Mouse (Mus musculus): ENCODE data around the gene Fgf11. TPM values are rescaled to one million over a fixed set of nuclear protein-coding genes. Genes with fewer than 3 reads are reported as not detected.

Fgf11 gene
- total RNA-seq, 2 experiments from 2014 or later = 3.0 to 13.0 TPM

DNA sequence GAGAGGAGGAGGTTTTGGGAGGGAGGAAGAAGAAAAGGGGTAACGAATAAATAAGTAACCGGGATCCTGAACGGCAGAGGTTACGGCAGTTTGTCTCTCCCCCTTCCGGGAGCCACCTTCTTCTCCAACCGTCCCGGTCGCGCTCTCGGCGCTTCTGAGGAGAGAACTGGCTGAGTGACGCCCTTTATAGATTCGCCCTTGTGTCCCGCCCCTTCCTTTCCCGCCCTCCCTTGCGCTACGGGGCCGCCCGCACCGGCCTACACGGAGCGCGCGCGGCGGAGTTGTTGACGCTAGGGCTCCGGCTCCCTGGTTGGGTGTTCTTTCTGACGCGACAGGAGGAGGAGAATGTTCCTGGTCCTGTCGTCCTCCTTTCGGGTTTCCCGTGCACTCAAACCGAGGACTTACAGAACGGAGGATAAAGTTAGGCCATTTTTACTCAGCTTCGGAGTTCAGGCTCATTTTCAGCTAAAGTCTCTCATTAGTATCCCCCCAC is 43.1 kb downstream of the Fgf11 start, which contains the start of gene Polr2a:
Gene Polr2a (minus strand): TSS at position 160 of the 493 bp plus-strand sequence.
- peak; percentile 98 to 99 for DNase-seq (ENCODE audit: low spot score in 2 of 2)

DNA sequence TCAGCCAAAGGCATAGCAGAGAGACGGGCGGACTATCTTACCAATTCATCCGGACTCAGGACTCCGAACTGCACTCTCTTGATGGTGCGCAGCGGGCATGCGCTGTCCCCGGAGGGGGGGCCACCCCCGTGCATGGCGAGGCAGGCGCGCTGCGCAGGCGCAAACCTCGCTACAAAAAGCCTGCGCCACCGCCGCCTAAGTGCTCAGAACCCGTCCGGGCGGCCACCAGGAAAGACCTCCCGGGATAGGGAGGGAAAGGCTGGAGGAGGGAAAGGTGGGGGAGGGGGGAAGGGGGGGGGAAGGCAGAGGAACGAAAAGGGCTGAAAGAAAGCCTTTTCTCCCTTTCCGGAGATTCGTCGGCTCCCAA is 43.6 kb downstream of the Fgf11 start:
- peak; percentile 99 to 100 for DNase-seq (ENCODE audit: low spot score in 2 of 2)

GRCm38 (mm10) chr11:69757303-69758089 is 44.2 kb downstream of the Fgf11 start:
- no peak for DNase-seq (ENCODE audit: low spot score in 2 of 2)

DNA sequence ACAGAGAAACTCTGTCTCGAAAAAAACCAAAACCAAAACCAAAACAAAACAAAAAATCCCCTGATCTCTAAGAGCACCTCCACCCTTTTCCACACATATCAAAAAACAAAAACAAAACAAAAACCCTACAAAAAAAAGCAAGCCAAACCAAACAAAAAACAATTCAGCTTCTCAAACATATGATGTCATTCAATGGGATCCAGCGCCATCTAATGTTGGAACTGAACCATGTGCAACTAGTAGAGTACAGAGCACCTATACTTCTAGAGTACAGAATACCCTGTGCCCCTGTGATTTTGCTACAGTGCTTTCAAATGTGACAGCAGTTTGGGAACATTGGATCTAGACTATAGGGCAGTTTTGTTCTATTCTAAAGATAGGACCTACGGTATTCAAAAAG is 47.0 kb downstream of the Fgf11 start:
- no peak for DNase-seq (ENCODE audit: low spot score in 2 of 2)

DNA sequence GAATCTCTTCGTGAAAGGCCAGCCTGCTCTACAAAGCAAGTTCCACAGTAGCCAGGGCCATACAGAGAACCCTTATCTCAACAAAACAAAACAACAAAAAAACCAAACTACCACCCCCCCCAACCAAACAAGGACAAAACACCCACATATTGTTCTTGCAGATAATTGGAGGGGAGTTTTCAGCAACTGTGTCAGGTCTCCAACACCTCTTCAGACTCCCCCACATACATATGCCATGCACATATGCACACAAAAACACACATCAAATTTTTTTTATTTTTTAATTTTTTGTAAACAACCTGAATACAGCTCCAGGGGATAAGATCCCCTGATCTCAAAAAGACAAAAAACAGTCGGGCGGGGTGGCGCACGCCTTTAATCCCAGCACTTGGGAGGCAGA is 47.4 kb downstream of the Fgf11 start:
- no peak for DNase-seq (ENCODE audit: low spot score in 2 of 2)

DNA sequence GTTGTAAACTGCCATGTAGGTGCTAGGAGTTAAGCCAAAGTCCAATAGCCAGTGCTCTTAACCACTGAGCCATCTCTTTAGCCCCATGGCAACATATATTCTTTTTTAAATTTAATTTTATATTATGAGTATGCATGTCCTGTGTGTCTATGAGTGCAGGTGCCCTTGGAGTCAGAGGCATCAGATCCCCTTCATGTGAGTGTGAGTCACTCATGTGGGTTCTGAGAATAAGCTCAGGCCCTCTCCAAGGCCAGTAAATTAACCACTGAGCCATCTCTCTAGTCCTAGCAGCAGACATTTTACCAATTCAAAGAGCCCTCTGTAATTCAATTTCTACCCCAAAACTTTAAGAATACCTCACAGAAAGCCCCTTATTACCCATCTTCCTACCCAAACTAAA is 49.0 kb downstream of the Fgf11 start:
- no peak for DNase-seq (ENCODE audit: low spot score in 2 of 2)

- no peak for DNase-seq (ENCODE audit: low spot score in 2 of 2)
Measured at GRCm38 (mm10) chr11:69751635-69752034, 50.0 kb downstream of the Fgf11 start.

Other genes starting within 250 kb of the Fgf11 start
- gene Efnb3, start 241.7 kb downstream of the Fgf11 start, total RNA-seq (2021) = under 1 TPM; 0.74 to 0.76 TPM
- gene Wrap53, start 221.6 kb downstream of the Fgf11 start, total RNA-seq (2021) = 10 to 100 TPM in 1 of 2 experiments, 1 to 10 TPM in 1; 9.6 to 10.9 TPM
- 10 to 100 TPM; 48.4 to 53.4 TPM for gene Trp53, start 221.5 kb downstream of the Fgf11 start, total RNA-seq (2021)
- 10 to 100 TPM; 32.8 to 39.8 TPM for gene Atp1b2, start 195.9 kb downstream of the Fgf11 start, total RNA-seq (2021)
- gene Shbg, start 184.0 kb downstream of the Fgf11 start, total RNA-seq (2021) = not detected
- 1 to 10 TPM; 5.9 to 6.5 TPM for gene Sat2, start 179.8 kb downstream of the Fgf11 start, total RNA-seq (2021)
- gene Fxr2, start 168.9 kb downstream of the Fgf11 start, total RNA-seq (2021) = 10 to 100 TPM; 83.5 to 90.2 TPM
- gene Sox15, start 146.5 kb downstream of the Fgf11 start, total RNA-seq (2021) = not detected
- gene Mpdu1, start 139.2 kb downstream of the Fgf11 start, total RNA-seq (2021) = 100 to 1,000 TPM in 1 of 2 experiments, 10 to 100 TPM in 1; 95.7 to 117 TPM
- 10 to 100 TPM; 20.5 to 36.7 TPM for gene Cd68, start 135.7 kb downstream of the Fgf11 start, total RNA-seq (2021)
- 100 to 1,000 TPM; 584 to 655 TPM for gene Eif4a1, start 129.4 kb downstream of the Fgf11 start, total RNA-seq (2021)
- 10 to 100 TPM; 69.0 to 79.8 TPM for gene Senp3, start 119.8 kb downstream of the Fgf11 start, total RNA-seq (2021)
- gene Tnfsf13, start 116.1 kb downstream of the Fgf11 start, total RNA-seq (2021) = 1 to 10 TPM; 2.8 to 5.3 TPM
- gene Tnfsf12, start 106.0 kb downstream of the Fgf11 start, total RNA-seq (2021) = 10 to 100 TPM; 23.7 to 26.2 TPM
- gene Tnfsfm13, start 105.8 kb downstream of the Fgf11 start, total RNA-seq (2021) = 1 to 10 TPM; 3.6 to 4.9 TPM
- gene Polr2a, start 43.2 kb downstream of the Fgf11 start, total RNA-seq (2021) = 10 to 100 TPM; 55.4 to 79.7 TPM
- gene Slc35g3, start 39.9 kb downstream of the Fgf11 start, total RNA-seq (2021) = not detected
- 10 to 100 TPM; 48.2 to 71.4 TPM for gene Zbtb4, start 35.9 kb downstream of the Fgf11 start, total RNA-seq (2021)
- gene Chrnb1, start 5.9 kb downstream of the Fgf11 start, total RNA-seq (2021) = 1 to 10 TPM; 1.3 to 3.9 TPM
- under 1 TPM; 0.36 to 0.51 TPM for gene Tmem102, start 3.8 kb upstream of the Fgf11 start, total RNA-seq (2021)
- not detected for gene Gm39566, start 13.4 kb upstream of the Fgf11 start, total RNA-seq (2021)
- not detected for gene Spem2, start 16.6 kb upstream of the Fgf11 start, total RNA-seq (2021)
- not detected for gene Spem1, start 20.3 kb upstream of the Fgf11 start, total RNA-seq (2021)
- 10 to 100 TPM; 19.7 to 24.9 TPM for gene Nlgn2, start 35.9 kb upstream of the Fgf11 start, total RNA-seq (2021)
- gene Tmem256, start 36.7 kb upstream of the Fgf11 start, total RNA-seq (2021) = 100 to 1,000 TPM; 145 TPM
- gene Plscr3, start 44.5 kb upstream of the Fgf11 start, total RNA-seq (2021) = 10 to 100 TPM; 38.2 to 46.2 TPM
- gene Tnk1, start 56.9 kb upstream of the Fgf11 start, total RNA-seq (2021) = under 1 TPM in 1 of 2 experiments, not detected in 1; 0.38 TPM
- not detected for gene Tmem95, start 76.2 kb upstream of the Fgf11 start, total RNA-seq (2021)
- 1 to 10 TPM; 3.6 to 6.0 TPM for gene Kctd11, start 79.5 kb upstream of the Fgf11 start, total RNA-seq (2021)
- 1 to 10 TPM in 1 of 2 experiments, under 1 TPM in 1; 0.43 to 1.5 TPM for gene Acap1, start 93.7 kb upstream of the Fgf11 start, total RNA-seq (2021)
- under 1 TPM; 0.29 to 0.86 TPM for gene 2810408A11Rik, start 99.1 kb upstream of the Fgf11 start, total RNA-seq (2021)
- gene Neurl4, start 99.2 kb upstream of the Fgf11 start, total RNA-seq (2021) = 10 to 100 TPM; 48.5 to 53.9 TPM
- gene Gps2, start 112.0 kb upstream of the Fgf11 start, total RNA-seq (2021) = 10 to 100 TPM; 47.3 to 52.4 TPM
- gene Eif5a, start 120.1 kb upstream of the Fgf11 start, total RNA-seq (2021) = 100 to 1,000 TPM; 579 to 673 TPM
- gene Ybx2, start 133.9 kb upstream of the Fgf11 start, total RNA-seq (2021) = 10 to 100 TPM; 14.2 to 32.6 TPM
- gene Slc2a4, start 146.3 kb upstream of the Fgf11 start, total RNA-seq (2021) = 100 to 1,000 TPM in 1 of 2 experiments, 10 to 100 TPM in 1; 70.7 to 200 TPM
- under 1 TPM in 1 of 2 experiments, not detected in 1; 0.66 TPM for gene Cldn7, start 162.9 kb upstream of the Fgf11 start, total RNA-seq (2021)
- gene Ctdnep1, start 179.3 kb upstream of the Fgf11 start, total RNA-seq (2021) = 100 to 1,000 TPM; 114 to 123 TPM
- gene Elp5, start 180.7 kb upstream of the Fgf11 start, total RNA-seq (2021) = 10 to 100 TPM; 62.7 to 81.3 TPM
- gene Gabarap, start 189.3 kb upstream of the Fgf11 start, total RNA-seq (2021) = 100 to 1,000 TPM; 436 to 473 TPM
- 10 to 100 TPM; 51.5 to 57.5 TPM for gene Phf23, start 193.9 kb upstream of the Fgf11 start, total RNA-seq (2021)
- gene Dvl2, start 198.7 kb upstream of the Fgf11 start, total RNA-seq (2021) = 10 to 100 TPM; 13.8 to 14.9 TPM
- gene Acadvl, start 213.6 kb upstream of the Fgf11 start, total RNA-seq (2021) = 1,000 to 10,000 TPM in 1 of 2 experiments, 100 to 1,000 TPM in 1; 522 to 1,041 TPM
- gene Dlg4, start 215.1 kb upstream of the Fgf11 start, total RNA-seq (2021) = 10 to 100 TPM; 24.6 to 33.0 TPM

All from adrenal gland, adult 18-20 months (tissue).